Mouse (Mus musculus) gastrocnemius, adult 2 months (tissue): ENCODE measurements around the gene Ephb2. TPM values are rescaled to one million over a fixed set of nuclear protein-coding genes. Genes with fewer than 3 reads are reported as not detected.

ENCODE experiments used
- DNase-seq: peaks from one replicate; pipeline ENCODE4 v3.0.0; 2022
- H3K27ac ChIP-seq: fragments of 200-600 bp; 2 replicates; pipeline ENCODE4 v1.8.1; 2022; ENCODE audit warnings: mild to moderate bottlenecking
- H3K4me3 ChIP-seq: fragments of 200-600 bp; 2 replicates; pipeline ENCODE4 v1.8.1; 2022; ENCODE audit warnings: mild to moderate bottlenecking, moderate library complexity
- CTCF ChIP-seq: fragments of 200-600 bp; IDR thresholded peaks from 2 replicates; pipeline ENCODE4 v1.8.1; 2022; ENCODE audit warnings: antibody characterized with exemption, mild to moderate bottlenecking, moderate library complexity
- intact Hi-C: fragments of 180-260 bp; cut with DNase I; formaldehyde crosslinking; loops from one replicate; pipeline ENCODE4 v1.15.1; 2025
- total RNA-seq, 2 experiments: library from RNA; stranded (reverse); gene quantifications; 2 replicates each; pipeline ENCODE4 v1.2.3; 2021

Ephb2 gene
- total RNA-seq, 2 experiments from 2014 or later: 0.26 to 1.9 TPM

DNA sequence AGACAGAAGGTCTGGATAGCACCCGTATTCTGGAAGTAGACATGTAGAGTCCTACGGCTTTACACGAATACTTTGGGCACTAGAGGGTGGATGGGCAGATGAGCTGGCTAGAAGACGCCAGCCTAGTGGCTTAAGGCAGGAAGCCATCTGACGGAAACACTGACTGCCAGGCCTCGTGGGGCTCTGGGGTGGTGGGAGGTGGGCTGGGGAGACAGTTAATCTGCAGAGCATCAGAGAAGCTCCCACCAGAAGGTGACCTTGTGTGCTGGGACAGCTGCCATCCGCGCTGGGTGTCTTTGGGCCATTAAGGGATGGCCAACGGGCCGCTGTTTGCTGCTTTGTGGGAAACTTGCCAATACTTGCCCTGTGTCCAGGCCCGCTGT is 183.3 kb downstream of the Ephb2 start:
- H3K27ac ChIP-seq: no peak overlapping the region
- no peak for TF ChIP-seq CTCF
- intact Hi-C loops: no loop called here
- DNase-seq: no peak
- no peak overlapping the region for H3K4me3 ChIP-seq

GRCm38 (mm10) chr4:136651882-136652527 is 183.8 kb downstream of the Ephb2 start:
- intact Hi-C loops: no loop called here
- no peak overlapping the region for H3K27ac ChIP-seq

DNA sequence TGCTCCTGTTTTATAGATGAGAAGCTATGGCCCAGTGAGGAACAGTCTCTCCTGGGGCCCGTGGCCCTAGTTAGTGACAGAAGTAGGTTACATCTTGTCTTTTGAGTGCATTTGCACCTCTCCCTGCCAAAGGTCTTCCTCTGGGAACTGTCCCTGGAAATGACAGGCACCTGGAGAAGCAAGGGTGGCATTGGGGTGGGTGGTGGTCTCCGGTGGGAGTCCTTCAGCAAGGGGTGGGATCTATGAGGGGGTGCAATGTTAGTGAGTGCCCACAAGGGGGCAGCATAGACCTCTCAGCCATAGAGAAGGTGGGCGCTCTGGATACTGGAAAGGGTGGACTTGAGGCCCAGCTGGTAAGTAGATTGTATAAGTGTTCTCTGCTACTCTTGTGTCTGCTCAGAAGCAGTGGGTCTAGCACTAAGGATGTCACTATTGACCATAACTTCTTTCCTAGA is 184.4 kb downstream of the Ephb2 start:
- intact Hi-C loops: no loop called here
- H3K4me3 ChIP-seq: no peak overlapping the region
- H3K27ac ChIP-seq: no peak overlapping the region
- peak; percentile 94; the same call in 1 of the 2 replicates for TF ChIP-seq CTCF
- no peak for DNase-seq

More at GRCm38 (mm10) chr4:136651882-136652527, 183.8 kb downstream of the Ephb2 start:
- TF ChIP-seq CTCF: no peak
- H3K4me3 ChIP-seq: no peak overlapping the region
- DNase-seq: no peak

GRCm38 (mm10) chr4:136650261-136650660 is 185.5 kb downstream of the Ephb2 start:
- no peak overlapping the region for H3K4me3 ChIP-seq
- no peak for TF ChIP-seq CTCF
- intact Hi-C loops: no loop called here
- H3K27ac ChIP-seq: no peak overlapping the region
- no peak for DNase-seq

DNA sequence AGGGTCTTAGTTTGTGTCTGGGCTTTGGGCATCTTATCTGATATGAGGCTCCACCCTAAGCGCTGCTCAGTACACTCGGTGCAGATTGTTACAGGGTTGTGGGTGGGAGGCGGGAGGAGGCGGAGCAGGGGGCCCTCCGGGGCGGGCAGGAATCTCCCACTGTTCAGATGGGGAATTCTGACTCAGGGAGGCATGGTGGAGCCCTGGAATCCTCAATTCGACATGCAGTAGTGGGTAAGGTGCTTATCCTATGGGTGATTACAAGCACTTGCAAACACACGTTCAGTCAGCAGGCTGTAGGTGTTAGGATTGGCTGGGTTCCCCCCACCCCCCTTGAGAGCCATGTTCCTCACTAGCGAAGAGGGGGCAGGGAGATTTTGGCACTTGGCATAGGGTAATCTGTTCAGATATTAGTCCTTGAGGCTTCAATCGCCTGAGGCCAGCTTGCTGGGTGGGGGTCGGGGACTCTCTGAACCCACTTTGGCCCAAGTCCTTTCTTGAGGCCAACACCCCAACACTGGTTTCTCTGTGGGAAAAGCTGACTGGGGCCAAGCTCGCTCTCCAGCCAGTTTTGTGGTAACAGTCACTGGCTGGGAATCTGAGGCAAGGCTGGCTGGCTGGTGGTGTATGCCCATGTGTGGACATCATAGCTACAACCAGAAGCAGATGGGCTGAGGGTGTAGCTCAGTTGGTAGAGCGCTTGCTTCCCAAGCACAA is 186.2 kb downstream of the Ephb2 start:
- intact Hi-C loops: no loop called here
- Histone ChIP-seq H3K27ac (no peak overlapping the region), H3K4me3 (no peak overlapping the region)
- no peak for DNase-seq
- TF ChIP-seq CTCF: no peak

GRCm38 (mm10) chr4:136648922-136649479 is 186.8 kb downstream of the Ephb2 start:
- peak; percentile 91 for TF ChIP-seq CTCF
- peak; percentile 73 for DNase-seq
- Histone ChIP-seq H3K4me3 (no peak overlapping the region), H3K27ac (no peak overlapping the region)
- intact Hi-C loops: no loop called here

DNA sequence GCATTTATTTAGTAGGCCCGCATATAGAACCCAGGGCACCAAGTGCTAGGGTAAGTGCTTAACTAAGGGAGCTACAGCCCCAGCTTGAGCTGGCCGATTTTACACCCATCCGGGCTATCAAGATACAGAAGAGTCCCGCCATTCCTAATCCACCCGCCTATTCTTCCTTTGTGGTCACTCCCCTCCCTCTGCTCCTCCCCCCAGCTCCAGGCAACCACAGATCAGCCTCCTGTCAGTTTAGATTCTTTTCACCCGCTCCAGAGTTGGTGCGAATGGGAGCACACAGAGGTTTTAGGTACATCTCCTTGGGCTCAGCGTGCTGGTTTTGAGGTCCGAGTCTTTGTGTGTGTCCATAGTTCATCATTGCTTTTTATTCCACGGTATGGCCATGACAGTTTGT is 196.9 kb downstream of the Ephb2 start:
- DNase-seq: no peak
- H3K4me3 ChIP-seq: no peak overlapping the region
- TF ChIP-seq CTCF: no peak
- H3K27ac ChIP-seq: no peak overlapping the region
- intact Hi-C loops: no loop called here

DNA sequence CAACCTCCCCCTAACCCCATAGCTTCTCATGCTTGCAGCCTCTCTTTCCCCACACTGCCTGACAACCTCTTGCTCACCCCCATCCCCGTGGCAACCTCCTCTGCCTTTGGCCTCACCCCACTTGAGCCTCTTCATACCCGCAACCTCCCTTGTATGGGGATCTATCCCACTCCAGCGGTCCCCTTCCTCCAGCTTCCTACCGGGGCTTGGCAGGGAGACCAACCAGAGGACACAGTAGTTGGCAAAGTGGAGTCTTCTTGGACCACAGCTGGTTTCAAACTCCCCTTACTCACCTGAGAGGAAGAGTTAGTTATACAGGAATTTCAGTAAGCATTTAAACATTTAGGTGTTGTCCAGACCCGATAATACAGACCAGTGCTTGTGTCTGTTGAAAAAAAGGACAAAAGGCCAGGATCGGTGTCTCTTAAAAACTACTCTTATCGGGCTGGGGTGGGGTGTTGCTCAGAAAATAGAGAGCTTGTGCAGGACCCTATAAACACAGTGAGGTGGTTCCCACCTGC is 197.5 kb downstream of the Ephb2 start:
- no peak for DNase-seq
- no peak overlapping the region for H3K4me3 ChIP-seq
- H3K27ac ChIP-seq: no peak overlapping the region
- TF ChIP-seq CTCF: no peak
- intact Hi-C loops: no loop called here

- no peak for DNase-seq
- intact Hi-C loops: no loop called here
- no peak overlapping the region for H3K27ac ChIP-seq
- TF ChIP-seq CTCF: no peak
- H3K4me3 ChIP-seq: peak overlapping the region; percentile 60
Observed at GRCm38 (mm10) chr4:136637563-136638229, 198.1 kb downstream of the Ephb2 start.

- no peak overlapping the region for H3K27ac ChIP-seq
- no peak for DNase-seq
- intact Hi-C loops: no loop called here
- no peak for TF ChIP-seq CTCF
- H3K4me3 ChIP-seq: peak overlapping the region; percentile 60
Observed at GRCm38 (mm10) chr4:136636983-136637562, 198.7 kb downstream of the Ephb2 start.

GRCm38 (mm10) chr4:136636511-136636910 is 199.3 kb downstream of the Ephb2 start:
- TF ChIP-seq CTCF: no peak
- DNase-seq: no peak
- no peak overlapping the region for H3K4me3 ChIP-seq
- intact Hi-C loops: no loop called here
- H3K27ac ChIP-seq: no peak overlapping the region

DNA sequence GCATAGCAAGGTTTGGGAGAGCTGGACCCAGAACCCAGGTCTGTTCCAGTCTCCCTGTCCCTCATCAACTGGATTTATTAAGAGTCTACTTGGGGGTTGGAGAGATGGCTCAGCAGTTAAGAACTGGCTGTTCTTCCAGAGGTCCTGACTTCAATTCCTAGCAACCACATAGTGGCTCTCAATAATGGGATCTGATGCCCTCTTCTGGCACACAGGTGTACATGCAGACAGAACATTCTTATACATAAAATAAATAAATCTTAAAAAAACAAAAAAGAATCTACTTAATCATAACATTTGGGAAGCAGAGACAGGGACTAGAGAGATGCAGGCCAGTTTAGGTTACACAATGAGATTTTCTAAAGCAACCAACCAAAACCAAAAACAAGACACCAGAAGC is 199.8 kb downstream of the Ephb2 start:
- TF ChIP-seq CTCF: no peak
- H3K27ac ChIP-seq: no peak overlapping the region
- no peak for DNase-seq
- intact Hi-C loops: no loop called here
- H3K4me3 ChIP-seq: no peak overlapping the region
